Mouse (Mus musculus): ENCODE data around the gene Igfbp4. TPM values are rescaled to one million over a fixed set of nuclear protein-coding genes. Genes with fewer than 3 reads are reported as not detected.

Igfbp4 gene
- polyA plus RNA-seq, 1 experiment from 2014 or later: 966 TPM

- no peak overlapping the region for H3K27ac ChIP-seq (replicated peaks; ENCODE audit: low read depth, low read length)
- WGBS: 66% methylated on average over 8 of the region's 8 CpGs
- no peaks in the 10 kb centered on the region for H3K9me3 ChIP-seq (ENCODE audit: control insufficient read depth, low read length)
Observed at GRCm38 (mm10) chr11:99101693-99102092, 60.6 kb downstream of the Igfbp4 start.

GRCm38 (mm10) chr11:99102575-99103270 is 61.7 kb downstream of the Igfbp4 start:
- no peak overlapping the region for H3K4me2 ChIP-seq (ENCODE audit: low read depth, low read length)
- DNase-seq (ENCODE audit: low spot score) (no peak), ATAC-seq (ENCODE audit: low read depth) (no peak)
- H3K4me1 ChIP-seq (ENCODE audit: control insufficient read depth, insufficient read depth, low read length): peaks cover 15% of the 10 kb centered on the region
- no peaks in the 10 kb centered on the region for H3K36me3 ChIP-seq (ENCODE audit: control insufficient read depth, insufficient read depth, low read length)
- H3K4me3 ChIP-seq (ENCODE audit: low read depth, low read length): no peak overlapping the region
- no peak overlapping the region for H3K27ac ChIP-seq (replicated peaks; ENCODE audit: low read depth, low read length)
- 79% methylated on average over 9 of the region's 9 CpGs for WGBS
- no peaks in the 10 kb centered on the region for H3K27me3 ChIP-seq (replicated peaks; ENCODE audit: control insufficient read depth, insufficient read depth, low read length)
- no peaks in the 10 kb centered on the region for H3K9me3 ChIP-seq (ENCODE audit: control insufficient read depth, low read length)
- no peak overlapping the region for H3K9ac ChIP-seq (ENCODE audit: low read depth, low read length)

More at GRCm38 (mm10) chr11:99101693-99102092, 60.6 kb downstream of the Igfbp4 start:
- no peak for ATAC-seq (ENCODE audit: low read depth)
- Histone ChIP-seq H3K4me2 (ENCODE audit: low read depth, low read length) (no peak overlapping the region), H3K9ac (ENCODE audit: low read depth, low read length) (no peak overlapping the region), H3K27me3 (replicated peaks; ENCODE audit: control insufficient read depth, insufficient read depth, low read length) (no peaks in the 10 kb centered on the region), H3K4me3 (ENCODE audit: low read depth, low read length) (no peak overlapping the region), H3K4me1 (ENCODE audit: control insufficient read depth, insufficient read depth, low read length) (peaks cover 15% of the 10 kb centered on the region), H3K36me3 (ENCODE audit: control insufficient read depth, insufficient read depth, low read length) (no peaks in the 10 kb centered on the region)
- DNase-seq (ENCODE audit: low spot score): no peak

Other genes starting within 250 kb of the Igfbp4 start
- gene Msl1, start 245.7 kb upstream of the Igfbp4 start, polyA plus RNA-seq (2014; fragmentation: Nextera tagmentation; extraction: Ambion mirVana): 18.1 and 18.5 TPM in 2 replicates
- 32.2 and 34.0 TPM in 2 replicates for gene Casc3, start 236.3 kb upstream of the Igfbp4 start, polyA plus RNA-seq (2014; fragmentation: Nextera tagmentation; extraction: Ambion mirVana)
- 5.7 and 6.3 TPM in 2 replicates for gene Rapgefl1, start 204.5 kb upstream of the Igfbp4 start, polyA plus RNA-seq (2014; fragmentation: Nextera tagmentation; extraction: Ambion mirVana)
- 3.9 and 4.3 TPM in 2 replicates for gene Wipf2, start 177.6 kb upstream of the Igfbp4 start, polyA plus RNA-seq (2014; fragmentation: Nextera tagmentation; extraction: Ambion mirVana)
- gene Cdc6, start 133.4 kb upstream of the Igfbp4 start, polyA plus RNA-seq (2014; fragmentation: Nextera tagmentation; extraction: Ambion mirVana): 22.7 and 23.0 TPM in 2 replicates
- gene Rara, start 113.4 kb upstream of the Igfbp4 start, polyA plus RNA-seq (2014; fragmentation: Nextera tagmentation; extraction: Ambion mirVana): 46.4 and 50.3 TPM in 2 replicates
- gene Gjd3, start 58.2 kb upstream of the Igfbp4 start, polyA plus RNA-seq (2014; fragmentation: Nextera tagmentation; extraction: Ambion mirVana): 0.34 and 0.56 TPM in 2 replicates
- 181 and 201 TPM in 2 replicates for gene Top2a, start 17.1 kb upstream of the Igfbp4 start, polyA plus RNA-seq (2014; fragmentation: Nextera tagmentation; extraction: Ambion mirVana)
- gene Tns4, start 48.1 kb downstream of the Igfbp4 start, polyA plus RNA-seq (2014; fragmentation: Nextera tagmentation; extraction: Ambion mirVana): 0.81 and 1.0 TPM in 2 replicates
- 0.33 and 0.50 TPM in 2 replicates for gene Ccr7, start 113.8 kb downstream of the Igfbp4 start, polyA plus RNA-seq (2014; fragmentation: Nextera tagmentation; extraction: Ambion mirVana)
- gene Smarce1, start 189.8 kb downstream of the Igfbp4 start, polyA plus RNA-seq (2014; fragmentation: Nextera tagmentation; extraction: Ambion mirVana): 130 and 146 TPM in 2 replicates
- gene Krt222, start 202.8 kb downstream of the Igfbp4 start, polyA plus RNA-seq (2014; fragmentation: Nextera tagmentation; extraction: Ambion mirVana): 0.66 and 0.70 TPM in 2 replicates
- 0.10 and 0.26 TPM in 2 replicates for gene Krt24, start 244.0 kb downstream of the Igfbp4 start, polyA plus RNA-seq (2014; fragmentation: Nextera tagmentation; extraction: Ambion mirVana)